Mouse (Mus musculus) left cerebral cortex, postnatal 10 days (tissue): ENCODE results near the gene Rnf121. TPM values are rescaled to one million over a fixed set of nuclear protein-coding genes. Genes with fewer than 3 reads are reported as not detected.

Source experiments
- DNase-seq, 2 experiments: peaks; one replicate each; pipeline ENCODE4 v3.0.0; 2021 to 2022; ENCODE audit warnings: low spot score in 2 of 2, mixed read lengths in 1 of 2; ENCODE audit errors: extremely low spot score in 1 of 2
- intact Hi-C: fragments of 180-260 bp; cut with DNase I; formaldehyde crosslinking; loops from one replicate; pipeline ENCODE4 v1.15.1; 2025
- total RNA-seq, 2 experiments: library from RNA; stranded (reverse); gene quantifications; 2 replicates each; pipeline ENCODE4 v1.2.3; 2021

The Rnf121 gene
- total RNA-seq = 10 to 100 TPM; 39.1 to 44.4 TPM

DNA sequence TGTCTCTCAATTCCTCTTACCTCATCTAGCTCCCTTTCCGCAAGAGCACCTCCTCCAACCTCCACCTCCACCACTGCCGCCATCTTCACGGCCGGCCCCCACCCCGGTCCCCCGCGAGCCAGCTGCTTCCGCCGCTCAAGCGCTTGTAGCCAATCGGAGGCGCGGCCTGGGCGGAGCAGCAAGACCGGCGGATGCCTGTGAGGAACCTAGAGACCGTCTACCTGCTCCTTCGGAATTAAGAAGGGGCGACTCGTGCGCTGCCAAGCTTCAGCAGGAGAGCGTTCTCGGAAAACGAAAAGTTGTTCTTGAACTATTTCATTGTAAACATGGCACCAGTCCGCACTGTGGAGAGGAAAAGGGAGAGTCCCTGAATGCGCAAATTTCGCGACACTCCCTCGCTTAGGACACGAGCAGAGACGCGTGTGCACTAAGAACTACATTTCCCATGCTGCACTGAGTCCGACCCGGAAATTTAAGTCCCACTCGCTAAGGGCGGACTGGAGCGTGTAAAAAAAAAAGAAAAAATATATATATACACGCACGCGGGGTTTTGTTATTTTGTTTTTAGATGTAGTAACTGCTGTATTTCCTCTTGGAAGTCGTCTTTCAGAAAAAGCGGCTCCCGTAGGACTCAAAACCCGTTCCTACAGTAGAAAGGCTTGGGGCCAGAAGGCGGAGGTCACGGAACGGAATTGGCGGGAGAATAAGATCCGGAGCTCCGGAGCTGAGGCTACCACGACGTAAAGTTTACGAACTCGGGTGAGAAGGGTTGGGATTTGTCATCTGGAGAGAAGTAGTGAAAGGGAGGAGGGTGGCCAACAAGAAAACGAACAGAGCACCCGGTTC is at the start of gene Rnf121, which contains the start of the genes Xndc1 and Xntrpc:
Rnf121 (minus strand) TSS at position 424 of the 846 bp plus-strand sequence.
Xndc1 (plus strand) TSS at position 466 of the 846 bp plus-strand sequence.
Xntrpc (plus strand) TSS at position 668 of the 846 bp plus-strand sequence.
- peak; percentile 90 to 96 for DNase-seq
- intact Hi-C loops = loop anchor here (5.0 kb wide), 1 partner anchor 53 kb away; no protein-coding TSS in a partner anchor

DNA sequence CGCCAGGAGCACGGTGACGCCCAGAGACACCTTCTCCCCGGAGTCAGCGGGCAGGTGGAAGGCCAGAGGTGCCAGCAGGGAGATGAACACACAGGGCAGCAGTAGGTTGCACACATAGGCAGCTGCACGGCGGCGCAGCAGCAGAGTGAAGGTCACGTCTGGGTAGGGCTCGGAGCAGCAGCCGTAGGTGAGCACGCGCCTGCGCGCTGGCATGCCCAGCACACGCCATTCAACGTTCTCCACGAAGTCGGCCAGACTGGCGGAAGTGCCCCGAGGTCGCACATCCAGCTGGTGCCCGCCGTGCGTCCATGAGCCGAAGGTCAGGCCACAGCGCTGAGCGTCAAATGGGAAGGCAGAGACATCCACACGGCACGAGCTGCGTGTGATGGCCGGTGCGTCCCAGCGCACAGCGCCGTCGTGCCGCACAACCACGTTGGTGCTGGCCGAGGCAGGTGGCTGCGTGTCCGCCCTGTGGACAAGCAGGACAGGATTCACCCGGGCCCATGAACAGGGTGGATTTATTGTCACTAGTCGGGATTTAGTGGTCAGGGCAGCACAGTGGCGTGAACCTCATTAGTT is 48.0 kb upstream of the Rnf121 start:
- intact Hi-C loops = no loop called here
- no peak for DNase-seq

DNA sequence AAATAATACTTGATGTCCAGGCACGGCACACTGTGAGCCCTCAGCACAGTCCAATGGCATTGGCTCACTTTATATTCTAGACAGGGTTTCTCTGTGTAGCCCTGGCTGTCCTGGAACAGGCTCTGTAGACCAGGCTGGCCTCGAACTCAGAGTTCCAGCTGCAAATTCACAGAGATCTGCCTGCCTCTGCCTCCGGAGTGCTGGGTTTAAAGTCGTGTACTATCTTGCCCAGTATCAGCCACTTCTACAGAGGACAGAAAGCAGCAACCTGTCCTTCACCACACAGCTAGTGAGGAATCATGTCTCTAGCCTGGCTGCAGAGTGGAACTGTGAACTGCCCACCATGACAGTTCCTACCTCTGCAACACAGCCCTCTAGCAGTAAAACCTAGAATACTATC is 44.5 kb upstream of the Rnf121 start:
- intact Hi-C loops = no loop called here
- DNase-seq = no peak

DNA sequence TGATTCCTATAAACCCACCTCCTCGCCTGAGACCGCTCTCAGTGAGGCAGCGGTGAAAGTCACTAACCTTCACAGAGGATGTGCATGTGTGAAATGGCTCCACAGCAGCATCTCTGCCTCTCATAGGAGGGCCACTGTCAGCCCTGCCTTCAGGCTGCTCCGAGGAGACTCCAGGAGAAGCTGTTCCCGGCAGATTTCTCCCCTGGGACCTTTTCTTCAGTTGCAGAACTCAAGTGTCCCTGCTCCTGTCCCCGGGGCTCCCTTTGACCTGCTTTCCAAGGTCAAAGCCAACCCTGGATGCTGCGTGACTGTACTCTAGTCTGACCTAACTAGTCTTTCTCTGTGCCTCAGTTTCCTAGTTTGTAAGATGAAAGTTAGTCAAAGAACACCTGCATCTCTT is 43.9 kb upstream of the Rnf121 start, which contains the start of gene Art5:
Art5 (minus strand) TSS at position 319 of the 400 bp plus-strand sequence.
- intact Hi-C loops = no loop called here

DNA sequence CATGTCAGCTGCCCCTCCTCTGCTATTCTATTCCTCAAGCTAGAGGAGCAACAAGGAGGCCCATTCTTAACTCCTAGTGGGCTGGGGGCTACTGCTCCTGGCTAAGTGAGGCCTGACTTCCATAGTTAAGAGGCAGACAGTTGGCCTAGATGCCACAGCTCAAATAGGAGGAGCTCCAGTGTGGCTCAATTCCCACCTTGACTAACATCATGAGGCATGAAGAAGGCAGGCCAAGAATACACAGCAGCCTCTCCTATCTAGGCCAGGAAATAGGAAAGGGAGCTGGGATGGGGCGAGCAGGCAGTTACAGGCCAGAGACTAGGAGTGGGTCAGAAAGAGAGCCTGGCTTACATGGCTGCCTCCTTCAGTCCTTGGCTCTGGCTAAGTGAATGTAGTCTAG is 42.9 kb upstream of the Rnf121 start:
- DNase-seq = peak in 1 of 2 experiments; percentile 7
- intact Hi-C loops = no loop called here

More for the DNA sequence above, 43.9 kb upstream of the Rnf121 start, which contains the start of gene Art5:
- peak in 1 of 2 experiments; percentile 12 for DNase-seq

DNA sequence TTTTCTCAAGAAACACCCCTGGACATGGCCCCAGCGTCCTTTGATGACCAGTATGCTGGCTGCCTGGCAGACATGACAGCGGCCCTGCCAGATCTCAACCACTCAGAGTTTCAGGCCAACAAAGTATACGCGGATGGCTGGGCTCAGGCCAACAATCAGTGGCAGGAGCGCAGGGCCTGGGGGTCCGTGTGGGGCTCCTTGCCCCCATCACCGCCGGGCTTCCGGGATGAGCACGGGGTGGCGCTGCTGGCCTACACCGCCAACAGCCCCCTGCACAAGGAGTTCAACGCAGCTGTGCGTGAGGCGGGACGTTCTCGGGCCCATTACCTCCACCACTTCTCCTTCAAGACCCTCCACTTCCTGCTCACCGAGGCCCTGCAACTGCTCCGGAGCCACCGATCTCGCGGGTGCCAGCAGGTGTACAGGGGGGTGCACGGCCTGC is 41.5 kb upstream of the Rnf121 start:
- DNase-seq = peak in 1 of 2 experiments; percentile 45
- intact Hi-C loops = no loop called here

DNA sequence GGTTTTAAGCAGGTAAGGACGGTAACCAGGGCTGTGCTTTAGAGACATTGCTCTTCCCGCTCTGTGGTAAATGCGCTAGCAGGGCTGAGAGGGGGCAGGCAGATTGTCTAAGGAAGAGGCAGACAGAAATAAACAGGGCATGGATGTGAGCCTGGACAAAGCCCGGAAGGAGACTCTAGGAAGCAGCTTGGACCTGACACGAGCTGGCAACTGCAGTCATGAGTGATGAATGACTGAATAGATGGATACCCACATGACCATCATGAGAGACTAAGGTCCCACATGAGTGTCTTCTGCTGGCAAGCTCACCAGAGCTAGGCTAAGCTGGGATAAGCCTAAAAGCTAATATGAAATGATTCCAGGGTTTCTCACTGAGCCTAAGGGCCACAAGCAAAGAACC is 38.9 kb upstream of the Rnf121 start:
- DNase-seq = no peak
- intact Hi-C loops = no loop called here

DNA sequence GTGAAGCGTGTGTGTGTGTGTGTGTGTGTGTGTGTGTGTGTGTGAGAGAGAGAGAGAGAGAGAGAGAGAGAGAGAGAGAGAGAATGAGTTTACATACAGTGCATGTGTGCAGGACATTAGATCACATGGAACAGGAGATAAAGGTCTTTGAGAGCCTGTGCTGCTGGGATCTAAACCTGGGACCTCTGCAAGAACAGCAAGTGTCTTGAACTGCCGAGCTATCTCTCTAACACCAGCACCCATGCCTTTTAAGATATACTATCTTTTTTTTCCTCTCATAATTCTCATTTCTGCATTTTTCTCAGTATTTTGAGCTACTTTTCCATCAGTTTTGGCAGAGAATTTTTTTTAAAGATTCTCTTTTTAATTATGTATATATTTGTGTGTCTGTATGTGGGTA is 38.3 kb upstream of the Rnf121 start:
- intact Hi-C loops = no loop called here
- DNase-seq = no peak

DNA sequence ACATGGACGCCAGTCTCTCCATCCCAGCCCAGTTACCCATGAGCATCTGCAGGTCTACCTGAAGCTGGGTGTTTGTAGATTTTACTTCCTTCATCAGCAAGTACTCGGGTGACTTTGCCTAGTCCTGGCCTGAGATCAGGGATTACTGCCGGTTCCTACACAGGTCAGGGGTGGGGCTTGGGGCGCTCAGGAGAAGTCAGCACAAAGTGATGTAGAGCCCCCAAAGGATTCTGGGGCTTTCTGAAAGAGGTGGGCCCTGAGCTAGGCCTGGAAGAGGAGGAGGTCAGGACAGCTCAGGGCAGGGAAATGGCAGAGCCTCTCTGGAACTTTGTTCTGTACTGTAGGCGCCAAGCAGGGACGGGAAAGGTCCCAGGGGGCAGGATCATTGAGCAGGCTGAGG is 37.4 kb upstream of the Rnf121 start:
- DNase-seq = no peak
- intact Hi-C loops = no loop called here

DNA sequence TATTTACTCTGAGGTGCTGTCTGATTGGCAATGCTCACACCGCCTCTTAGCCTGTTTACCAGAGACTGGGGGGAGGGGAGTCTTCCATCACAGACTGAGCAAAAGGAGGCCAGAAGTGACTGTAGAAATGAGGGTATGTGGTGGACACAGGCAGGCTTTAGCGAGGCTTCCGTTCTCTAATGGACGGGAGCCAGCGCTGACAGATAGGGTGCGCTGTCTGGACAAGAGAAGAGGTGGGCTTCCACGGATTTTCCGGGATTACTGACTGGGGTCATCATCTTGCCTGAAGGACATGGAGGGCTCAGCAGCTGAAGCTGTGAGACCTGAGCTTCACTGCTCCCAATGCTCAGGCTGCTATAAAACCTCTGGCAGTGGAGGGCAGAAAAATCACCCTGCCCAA is 37.0 kb upstream of the Rnf121 start:
- intact Hi-C loops = no loop called here
- DNase-seq = no peak

DNA sequence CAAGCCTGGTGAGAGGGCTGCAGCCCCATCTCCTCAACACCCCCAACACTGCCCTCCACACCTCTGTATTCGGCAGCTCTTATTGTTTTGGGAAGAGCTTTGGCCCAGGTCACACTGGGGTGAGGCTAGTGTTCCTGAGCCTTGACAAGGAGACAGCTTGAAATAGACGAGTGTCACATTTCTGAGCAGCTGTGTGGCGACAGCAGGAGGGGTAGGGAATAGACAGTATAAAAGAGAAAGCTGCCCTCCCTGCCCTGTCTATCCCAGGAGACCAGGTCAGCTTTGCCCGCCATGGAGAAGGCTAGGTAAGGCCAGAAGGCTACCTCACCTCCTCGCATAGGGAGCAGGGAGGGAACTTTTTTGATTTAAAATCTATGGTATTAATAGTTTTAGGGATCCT is 36.2 kb upstream of the Rnf121 start, which contains the start of gene Art1:
Art1 (plus strand) TSS at position 257 of the 400 bp plus-strand sequence.
- no peak for DNase-seq
- intact Hi-C loops = no loop called here

DNA sequence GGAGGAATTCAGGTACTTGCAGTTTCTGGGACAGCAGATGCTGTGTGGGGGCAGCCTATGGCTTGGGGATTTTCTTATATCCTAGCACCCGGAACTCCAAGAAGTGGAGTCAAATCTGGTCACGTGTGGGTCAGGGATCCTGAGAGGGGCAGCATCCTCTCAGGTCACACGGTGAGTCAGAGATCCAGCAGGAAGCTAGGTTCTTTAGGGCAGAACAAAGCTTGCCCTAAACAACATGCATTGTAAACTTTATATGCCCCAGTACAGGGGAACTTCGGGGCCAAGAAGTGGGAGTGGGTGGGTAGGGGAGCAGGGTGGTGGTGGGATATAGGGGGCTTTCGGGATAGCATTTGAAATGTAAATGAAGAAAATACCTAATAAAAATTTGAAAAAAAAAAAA is 35.6 kb upstream of the Rnf121 start:
- intact Hi-C loops = no loop called here
- no peak for DNase-seq

DNA sequence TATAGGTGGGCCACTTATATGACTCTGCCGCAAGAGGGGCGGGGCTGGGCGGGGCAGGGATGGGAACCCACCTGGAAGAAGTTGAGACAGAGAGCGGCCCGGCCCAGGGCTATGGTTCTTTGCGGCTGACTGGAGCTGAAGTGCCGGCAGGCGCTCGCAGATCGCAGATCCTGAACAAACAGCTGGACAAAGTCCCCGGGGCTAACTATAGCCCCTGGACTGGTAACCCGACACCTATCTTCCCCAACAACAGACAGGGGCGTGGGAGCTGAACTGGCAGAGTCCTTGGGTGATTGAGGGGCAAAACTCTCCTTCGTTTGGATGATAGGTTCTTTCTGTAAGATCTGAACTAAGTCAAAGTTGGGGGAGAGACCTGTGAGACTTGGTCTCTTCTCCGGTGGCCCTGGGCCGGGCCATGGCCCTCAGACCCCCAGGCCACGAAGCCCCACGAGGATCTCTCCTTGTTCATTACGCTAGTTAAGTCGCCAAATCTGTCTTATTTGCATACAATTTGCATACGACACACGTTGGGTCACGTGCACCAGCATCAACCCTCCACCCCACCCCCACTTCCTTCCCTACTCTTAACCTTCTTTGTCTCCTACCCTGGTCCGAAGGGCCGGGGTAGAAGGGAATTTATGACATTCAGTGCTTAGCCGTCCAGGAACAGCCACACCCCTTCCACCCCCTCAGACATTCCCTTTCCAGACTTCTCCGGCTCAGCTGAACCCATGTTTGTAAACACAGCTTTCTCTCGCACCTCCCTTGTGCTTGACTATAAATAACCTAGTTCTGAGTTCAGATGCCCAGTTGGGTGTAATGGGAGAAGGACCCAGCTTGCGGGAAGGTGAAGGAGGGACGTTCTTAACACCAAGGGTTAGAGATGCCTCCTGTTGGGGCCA is 34.7 kb upstream of the Rnf121 start:
- intact Hi-C loops = no loop called here
- no peak for DNase-seq

DNA sequence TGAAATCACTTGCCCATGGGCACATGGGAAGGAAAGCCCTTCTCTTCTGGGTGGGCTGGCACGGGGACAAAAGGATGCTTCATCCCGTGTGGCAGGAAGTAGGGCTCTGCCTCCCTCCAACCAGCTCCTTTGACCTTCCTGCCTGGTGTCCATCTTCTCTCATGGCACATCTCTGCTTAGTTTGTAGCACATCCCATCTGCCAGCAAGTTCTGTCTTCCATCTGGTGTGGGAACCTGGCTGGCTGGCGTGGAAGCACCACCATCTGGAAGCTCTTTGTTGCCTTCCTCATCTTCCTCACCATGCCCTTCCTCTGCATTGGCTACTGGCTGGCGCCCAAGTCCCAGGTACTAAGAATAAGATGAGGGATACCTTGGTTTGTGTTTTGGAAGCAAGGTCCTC is 22.1 kb upstream of the Rnf121 start:
- intact Hi-C loops = no loop called here
- DNase-seq = no peak

DNA sequence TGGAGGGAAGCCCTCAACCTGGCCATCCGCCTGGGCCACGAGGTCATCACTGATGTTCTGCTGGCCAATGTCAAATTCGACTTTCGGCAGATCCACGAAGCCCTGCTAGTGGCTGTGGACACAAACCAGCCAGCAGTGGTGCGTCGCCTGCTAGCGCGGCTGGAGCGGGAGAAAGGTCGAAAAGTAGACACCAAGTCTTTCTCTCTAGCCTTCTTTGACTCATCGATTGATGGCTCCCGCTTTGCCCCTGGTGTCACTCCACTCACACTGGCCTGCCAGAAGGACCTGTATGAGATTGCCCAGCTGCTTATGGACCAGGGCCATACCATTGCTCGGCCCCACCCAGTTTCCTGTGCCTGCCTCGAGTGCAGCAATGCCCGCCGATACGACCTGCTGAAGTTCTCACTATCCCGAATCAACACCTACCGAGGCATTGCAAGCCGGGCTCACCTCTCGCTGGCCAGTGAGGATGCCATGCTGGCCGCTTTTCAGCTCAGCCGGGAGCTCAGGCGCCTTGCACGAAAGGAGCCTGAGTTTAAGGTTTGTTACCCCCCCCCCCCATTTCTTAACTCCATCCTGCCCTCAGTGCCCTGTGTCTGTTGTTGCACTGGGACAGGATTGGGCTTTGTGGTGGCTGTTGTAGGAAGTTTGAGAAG is 18.9 kb upstream of the Rnf121 start:
- intact Hi-C loops = no loop called here
- no peak for DNase-seq

DNA sequence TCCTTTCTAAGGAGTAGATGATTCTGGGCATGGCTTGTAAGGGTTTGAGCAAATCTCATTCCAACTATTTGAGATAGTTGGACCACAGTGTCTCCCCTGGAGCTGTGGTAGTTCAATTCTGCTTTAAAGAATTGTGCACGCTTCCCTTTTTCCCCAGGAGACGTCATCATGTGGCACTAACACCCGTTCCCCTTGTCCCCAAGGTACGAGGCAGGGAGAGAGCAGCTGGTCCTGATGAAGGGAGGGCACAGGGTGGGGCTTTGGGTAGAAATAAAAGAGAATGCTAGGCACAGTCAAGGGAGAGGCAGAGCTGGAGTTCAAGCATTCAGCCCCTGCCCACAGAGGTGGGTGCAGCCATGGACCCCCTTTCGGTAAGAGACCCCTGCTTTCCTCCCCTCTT is 17.5 kb upstream of the Rnf121 start, which contains the start of gene Trpc2:
Trpc2 (plus strand) TSS at position 301 of the 400 bp plus-strand sequence.
- intact Hi-C loops = no loop called here
- no peak for DNase-seq

DNA sequence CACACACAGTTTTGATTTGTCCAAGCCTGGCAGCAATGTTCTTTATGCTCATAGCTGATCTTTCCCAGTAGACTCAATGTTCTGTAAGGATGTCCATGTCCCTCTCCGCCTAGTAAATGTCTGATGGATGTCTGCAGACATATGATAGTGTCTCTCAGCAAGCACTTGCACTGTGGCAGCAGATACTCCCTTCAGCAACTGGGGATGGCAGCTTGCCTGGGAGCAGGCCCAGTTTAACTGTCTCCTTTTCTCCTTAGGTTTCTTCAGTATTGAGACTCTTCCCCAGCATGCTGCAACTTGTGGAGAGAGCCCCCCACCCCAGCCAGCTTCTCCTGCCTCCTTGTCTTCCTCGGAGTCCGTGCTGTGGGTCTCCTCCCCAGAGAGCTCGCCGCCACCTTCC is 16.5 kb upstream of the Rnf121 start:
- intact Hi-C loops = no loop called here
- no peak for DNase-seq

DNA sequence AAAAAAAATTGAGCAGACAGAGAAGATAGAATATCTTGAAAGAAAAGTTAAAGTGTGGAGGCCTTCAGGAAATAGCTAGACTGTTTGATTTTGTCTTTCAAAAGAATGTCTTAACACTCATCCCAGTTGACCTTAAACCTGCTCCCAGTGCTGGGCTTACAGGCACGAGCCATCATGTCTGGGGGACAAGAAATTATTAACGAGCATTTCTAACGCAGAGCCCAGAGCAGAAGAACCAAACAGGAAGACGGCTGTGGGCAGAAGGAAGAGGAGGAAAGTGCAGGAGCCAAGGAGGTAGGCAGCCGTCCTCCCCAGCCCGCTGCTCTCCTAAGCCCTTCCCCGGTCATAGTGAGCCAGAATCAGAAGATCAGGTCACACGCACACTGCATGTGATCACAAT is 15.0 kb upstream of the Rnf121 start:
- intact Hi-C loops = no loop called here

More for the DNA sequence above, 15.0 kb upstream of the Rnf121 start:
- DNase-seq = no peak
